ENCODE assay signal across 8 mouse cellular contexts in the genomic region with DNA sequence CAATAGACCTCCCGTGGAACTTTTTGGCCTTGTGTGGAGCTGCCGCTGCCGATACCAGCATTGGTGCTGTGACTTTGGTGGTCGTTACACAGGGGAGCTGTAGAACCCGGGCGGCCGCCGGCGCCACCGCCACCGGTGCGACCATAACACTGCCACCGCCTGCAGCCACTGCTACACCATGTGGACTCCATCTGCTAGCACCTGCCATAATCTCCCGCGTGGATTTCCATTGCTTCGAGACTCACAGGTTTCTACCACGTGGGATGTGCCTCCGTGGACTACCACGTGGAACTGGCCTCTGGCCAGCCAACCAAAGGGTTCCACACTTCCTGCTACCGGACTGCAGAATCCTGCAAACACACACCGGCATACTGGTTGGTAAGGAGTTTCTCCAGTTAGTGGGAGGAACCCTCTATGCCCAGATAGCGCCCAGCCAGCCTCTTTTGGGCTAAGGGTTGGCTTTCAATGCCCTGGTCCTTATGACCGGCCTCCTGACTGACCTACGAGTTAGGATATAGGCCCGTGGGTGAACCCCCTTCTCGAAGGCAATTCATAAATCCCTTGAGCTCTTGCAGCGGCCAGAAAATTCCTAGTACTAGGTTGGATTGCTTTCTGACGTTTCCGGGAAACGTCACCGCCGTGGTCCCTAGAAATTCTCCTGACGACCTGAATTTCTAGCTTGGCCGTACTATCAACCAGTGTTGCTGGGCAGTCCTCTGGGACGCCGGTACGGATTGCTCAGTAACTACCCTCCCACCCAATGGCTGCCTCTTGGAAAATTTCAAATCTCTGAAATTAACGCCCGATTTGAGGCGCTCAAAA. TPM values are rescaled to one million over a fixed set of nuclear protein-coding genes. Genes with fewer than 3 reads are reported as not detected.
DNase-seq lines count a peak whose midpoint lies in the region; ATAC-seq and TF ChIP-seq lines count a peak whose summit lies in the region.

No protein-coding gene starts in this region.

- no peaks in the 10 kb centered on the region for H3K27me3 ChIP-seq in intestine, postnatal 0 days (replicated peaks; ENCODE audit: control insufficient read depth, insufficient read depth, low read length)
- H3K27me3 ChIP-seq in limb, embryonic 13.5 days: no peaks in the 10 kb centered on the region
- no peaks in the 10 kb centered on the region for H3K27me3 ChIP-seq in midbrain, embryonic 10.5 days (ENCODE audit: low read depth, poor library complexity, severe bottlenecking)
- H3K27me3 ChIP-seq in stomach, embryonic 14.5 days (ENCODE audit: control insufficient read depth, insufficient read depth, low read length): no peaks in the 10 kb centered on the region

- no peak for TF ChIP-seq CTCF in intestine, postnatal 0 days (IDR thresholded peaks at IDR 0.05; ENCODE audit: low read depth)

- peak; percentile 84 for ATAC-seq in granulocyte monocyte progenitor cell, adult 5-6 weeks (replicated peaks; ENCODE audit: poor library complexity, severe bottlenecking)
- ATAC-seq in intestine, postnatal 0 days: peak; percentile 81
- ATAC-seq in limb, embryonic 13.5 days (ENCODE audit: low FRiP score, low read depth): peak; percentile 79
- ATAC-seq in stomach, embryonic 14.5 days (ENCODE audit: insufficient number of reproducible peaks, insufficient read depth, low FRiP score, low read depth): peak; percentile 65

- peak overlapping the region; percentile 38 for H3K9ac ChIP-seq in intestine, postnatal 0 days (ENCODE audit: low read depth, low read length)
- H3K9ac ChIP-seq in limb, embryonic 13.5 days: peak overlapping the region; percentile 61
- H3K9ac ChIP-seq in stomach, embryonic 14.5 days (replicated peaks; ENCODE audit: low read depth, low read length): peak overlapping the region; percentile 25; the same call in 1 of the 2 replicates

- peak; percentile 60 for DNase-seq in ovary, postnatal 36 days (ENCODE audit: low spot score)
- no peak for DNase-seq in ovary, postnatal 14 days (ENCODE audit: low spot score)
- peak; percentile 78 to 91 for DNase-seq in cerebellum, postnatal 14 days
- DNase-seq in midbrain, embryonic 10.5 days (ENCODE audit: low spot score): no peak

- no peaks in the 10 kb centered on the region for H3K36me3 ChIP-seq in intestine, postnatal 0 days (ENCODE audit: control insufficient read depth, insufficient read depth)
- H3K36me3 ChIP-seq in limb, embryonic 13.5 days: no peaks in the 10 kb centered on the region
- H3K36me3 ChIP-seq in midbrain, embryonic 10.5 days: peaks cover 36% of the 10 kb centered on the region
- H3K36me3 ChIP-seq in stomach, embryonic 14.5 days (ENCODE audit: control insufficient read depth, insufficient read depth, low read length): no peaks in the 10 kb centered on the region

- peak overlapping the region; percentile 68 for H3K27ac ChIP-seq in intestine, postnatal 0 days (ENCODE audit: low read depth, low read length)
- peak overlapping the region; percentile 39; the same call in 1 of the 2 replicates for H3K27ac ChIP-seq in limb, embryonic 13.5 days
- peak overlapping the region; percentile 96 for H3K27ac ChIP-seq in midbrain, embryonic 10.5 days (replicated peaks)
- peak overlapping the region; percentile 35; the same call in 1 of the 2 replicates for H3K27ac ChIP-seq in stomach, embryonic 14.5 days (ENCODE audit: low read length)

- WGBS in intestine, postnatal 0 days: 3% methylated on average over 40 of the region's 40 CpGs
- 3% methylated on average over 40 of the region's 40 CpGs for WGBS in limb, embryonic 13.5 days
- 2% methylated on average over 40 of the region's 40 CpGs for WGBS in midbrain, embryonic 10.5 days
- WGBS in stomach, embryonic 14.5 days: 2% methylated on average over 40 of the region's 40 CpGs

- no peaks in the 10 kb centered on the region for H3K4me1 ChIP-seq in intestine, postnatal 0 days (replicated peaks; ENCODE audit: control insufficient read depth, insufficient read depth, low read length)
- peaks cover 22% of the 10 kb centered on the region for H3K4me1 ChIP-seq in limb, embryonic 13.5 days
- peaks cover 37% of the 10 kb centered on the region for H3K4me1 ChIP-seq in midbrain, embryonic 10.5 days
- H3K4me1 ChIP-seq in stomach, embryonic 14.5 days (ENCODE audit: control insufficient read depth, insufficient read depth, low read length): peaks cover 9% of the 10 kb centered on the region; the same call in 1 of the 2 replicates

- H3K4me3 ChIP-seq in intestine, postnatal 0 days (ENCODE audit: low read depth, low read length): peak overlapping the region; percentile 36
- peak overlapping the region; percentile 51 for H3K4me3 ChIP-seq in limb, embryonic 13.5 days
- H3K4me3 ChIP-seq in midbrain, embryonic 10.5 days: peak overlapping the region; percentile 71
- H3K4me3 ChIP-seq in stomach, embryonic 14.5 days (ENCODE audit: low read depth, low read length): peak overlapping the region; percentile 36

- H3K4me2 ChIP-seq in intestine, postnatal 0 days (replicated peaks; ENCODE audit: low read depth): peak overlapping the region; percentile 79
- H3K4me2 ChIP-seq in limb, embryonic 13.5 days (replicated peaks): peak overlapping the region; percentile 85
- peak overlapping the region; percentile 92 for H3K4me2 ChIP-seq in stomach, embryonic 14.5 days (replicated peaks; ENCODE audit: low read depth, low read length)

- no peaks in the 10 kb centered on the region for H3K9me3 ChIP-seq in intestine, postnatal 0 days (ENCODE audit: control insufficient read depth)
- H3K9me3 ChIP-seq in limb, embryonic 13.5 days: no peaks in the 10 kb centered on the region
- no peaks in the 10 kb centered on the region for H3K9me3 ChIP-seq in midbrain, embryonic 10.5 days (replicated peaks)
- no peaks in the 10 kb centered on the region for H3K9me3 ChIP-seq in stomach, embryonic 14.5 days (ENCODE audit: control insufficient read depth, low read depth, low read length)

RNA-seq across cellular contexts. Expression of gene Eef1a1, which starts 32.0 kb away (rescaled TPM):
- total RNA-seq in granulocyte monocyte progenitor cell, adult 5-6 weeks (2014; fragmentation: Nextera tagmentation): 11,615 and 12,636 TPM in 2 replicates
- total RNA-seq in granulocyte monocyte progenitor cell, adult 5-6 weeks (2017): 9,337 and 10,965 TPM in 2 replicates
- polyA plus RNA-seq in intestine, postnatal 0 days (2015; fragmentation: Nextera tagmentation; extraction: Ambion mirVana): 1,954 and 2,041 TPM in 2 replicates
- 5,052 and 5,054 TPM in 2 replicates for polyA plus RNA-seq in limb, embryonic 13.5 days (2015; fragmentation: Nextera tagmentation; extraction: Ambion mirVana)
- 3,476 and 3,775 TPM in 2 replicates for polyA plus RNA-seq in midbrain, embryonic 10.5 days (2016; fragmentation: Nextera tagmentation; extraction: Ambion mirVana)
- polyA plus RNA-seq in stomach, embryonic 14.5 days (2014; fragmentation: Nextera tagmentation; extraction: Ambion mirVana): 5,753 and 5,798 TPM in 2 replicates

Comparison
In these comparisons a context has a peak if more than half of its experiments do, and no peak if none do; other contexts are left out.
1. DNase-seq: peak in ovary, postnatal 36 days (single experiment) and cerebellum, postnatal 14 days (2 of 2); none in ovary, postnatal 14 days (single experiment) and midbrain, embryonic 10.5 days (single experiment).
2. H3K27ac ChIP-seq: peak in every context shown above with its lines; median percentile 96 in midbrain, embryonic 10.5 days; 68 in intestine, postnatal 0 days; 39 in limb, embryonic 13.5 days; 35 in stomach, embryonic 14.5 days.
3. Peak in every context shown above with its lines, with median percentiles within 50 percentile points of each other: ATAC-seq, H3K4me2 ChIP-seq, H3K4me3 ChIP-seq and H3K9ac ChIP-seq.